Mouse (Mus musculus) layer of hippocampus, adult 2 months (tissue): ENCODE data around the gene Ttll2. TPM values are rescaled to one million over a fixed set of nuclear protein-coding genes. Genes with fewer than 3 reads are reported as not detected.
"Not testable (repeated sequence)": the region's sequence is repeated elsewhere in the genome, so short reads cannot be mapped to it uniquely, and the experiment has no call there.

Experiments used
- DNase-seq, 2 experiments: peaks; one replicate each; pipeline ENCODE4 v3.0.0; 2022; ENCODE audit warnings: low spot score in 2 of 2
- H3K27ac ChIP-seq: fragments of 200-600 bp; 2 replicates; pipeline ENCODE4 v1.8.1; 2022
- H3K4me3 ChIP-seq: fragments of 200-600 bp; 2 replicates; pipeline ENCODE4 v1.8.1; 2022; ENCODE audit warnings: mild to moderate bottlenecking
- long read RNA-seq, 2 experiments: library from polyadenylated mRNA; stranded (forward); transcript quantifications; one replicate each; pipeline ENCODE4 v2.0.0; 2021; ENCODE audit warnings: borderline mapping rate in 2 of 2
- total RNA-seq, 2 experiments: library from RNA; stranded (reverse); gene quantifications; 2 replicates each; pipeline ENCODE4 v1.2.3; 2021

Gene Ttll2
- not detected for total RNA-seq
- long read RNA-seq, experiment 1, result 0 reads
- long read RNA-seq, experiment 2, result 0 reads

GRCm38 (mm10) chr17:7352596-7352995, at the start of gene Ttll2:
TSS of gene Ttll2 (minus strand) at chr17:7352696.
- H3K27ac ChIP-seq, DNase-seq, H3K4me3 ChIP-seq: not testable (repeated sequence)

GRCm38 (mm10) chr17:7399770-7400169, 47.3 kb upstream of the Ttll2 start:
- DNase-seq, H3K27ac ChIP-seq, H3K4me3 ChIP-seq: not testable (repeated sequence)

GRCm38 (mm10) chr17:7398198-7398847, 45.8 kb upstream of the Ttll2 start:
- not testable (repeated sequence) for H3K27ac ChIP-seq, DNase-seq, H3K4me3 ChIP-seq

- not testable (repeated sequence) for H3K4me3 ChIP-seq, H3K27ac ChIP-seq, DNase-seq
These were observed 44.6 kb upstream of the Ttll2 start for GRCm38 (mm10) chr17:7397079-7397478.

GRCm38 (mm10) chr17:7396288-7396687, 43.8 kb upstream of the Ttll2 start:
- DNase-seq, H3K27ac ChIP-seq, H3K4me3 ChIP-seq: not testable (repeated sequence)

GRCm38 (mm10) chr17:7395671-7396070, 43.2 kb upstream of the Ttll2 start:
- H3K27ac ChIP-seq, H3K4me3 ChIP-seq: not testable (repeated sequence)

GRCm38 (mm10) chr17:7395116-7395515, 42.6 kb upstream of the Ttll2 start:
- not testable (repeated sequence) for H3K27ac ChIP-seq, DNase-seq, H3K4me3 ChIP-seq

More at GRCm38 (mm10) chr17:7395671-7396070, 43.2 kb upstream of the Ttll2 start:
- not testable (repeated sequence) for DNase-seq

- not testable (repeated sequence) for H3K27ac ChIP-seq, H3K4me3 ChIP-seq
- DNase-seq, result peak; percentile 32 to 35
These were observed 37.4 kb upstream of the Ttll2 start for GRCm38 (mm10) chr17:7389898-7390297.

- H3K4me3 ChIP-seq, DNase-seq, H3K27ac ChIP-seq: not testable (repeated sequence)
These were observed 36.5 kb upstream of the Ttll2 start for GRCm38 (mm10) chr17:7388958-7389356.

- not testable (repeated sequence) for DNase-seq, H3K4me3 ChIP-seq, H3K27ac ChIP-seq
These were observed 36.0 kb upstream of the Ttll2 start for GRCm38 (mm10) chr17:7388341-7388957.

- not testable (repeated sequence) for H3K27ac ChIP-seq, H3K4me3 ChIP-seq, DNase-seq
These were observed 33.5 kb upstream of the Ttll2 start for GRCm38 (mm10) chr17:7386016-7386415.

- DNase-seq, H3K4me3 ChIP-seq: not testable (repeated sequence)
These were observed 32.9 kb upstream of the Ttll2 start, which contains the start of gene Unc93a2 for GRCm38 (mm10) chr17:7385364-7385763. TSS of gene Unc93a2 (minus strand) at chr17:7385464.

GRCm38 (mm10) chr17:7383167-7384143, 31.0 kb upstream of the Ttll2 start:
- not testable (repeated sequence) for H3K27ac ChIP-seq, H3K4me3 ChIP-seq, DNase-seq

More at GRCm38 (mm10) chr17:7385364-7385763, 32.9 kb upstream of the Ttll2 start, which contains the start of gene Unc93a2:
- H3K27ac ChIP-seq, result not testable (repeated sequence)

- not testable (repeated sequence) for H3K4me3 ChIP-seq, H3K27ac ChIP-seq, DNase-seq
These were observed 30.2 kb upstream of the Ttll2 start for GRCm38 (mm10) chr17:7382711-7383110.

GRCm38 (mm10) chr17:7377907-7378306, 25.4 kb upstream of the Ttll2 start:
- not testable (repeated sequence) for H3K27ac ChIP-seq, DNase-seq, H3K4me3 ChIP-seq

GRCm38 (mm10) chr17:7376951-7377700, 24.6 kb upstream of the Ttll2 start:
- not testable (repeated sequence) for DNase-seq

GRCm38 (mm10) chr17:7371879-7372278, 19.4 kb upstream of the Ttll2 start, which contains the start of gene Gm49630:
TSS of gene Gm49630 (minus strand) at chr17:7371979.
- H3K4me3 ChIP-seq, H3K27ac ChIP-seq, DNase-seq: not testable (repeated sequence)

More at GRCm38 (mm10) chr17:7376951-7377700, 24.6 kb upstream of the Ttll2 start:
- not testable (repeated sequence) for H3K27ac ChIP-seq, H3K4me3 ChIP-seq
